Mouse (Mus musculus) stomach, embryonic 14.5 days (tissue): ENCODE results near the gene Syne3. TPM values are rescaled to one million over a fixed set of nuclear protein-coding genes. Genes with fewer than 3 reads are reported as not detected.

Source experiments
- ATAC-seq: fragments of 200-750 bp; cut with Nextera tagmentation; 2 replicates; pipeline ENCODE4 v1.8.0; 2017; ENCODE audit warnings: low read depth, moderate TSS enrichment; ENCODE audit not compliant: insufficient number of reproducible peaks, insufficient read depth, low FRiP score
- H3K27ac ChIP-seq: fragments of 300-500 bp; sonication (generic); 2 replicates; pipeline ENCODE4 v1.5.1; 2014; ENCODE audit warnings: mild to moderate bottlenecking, low read length, moderate library complexity, mixed read lengths
- H3K27me3 ChIP-seq: fragments of 300-500 bp; sonication (generic); 2 replicates; pipeline ENCODE4 v1.6.1; 2014; ENCODE audit warnings: low read length, control low read depth, mixed read lengths; ENCODE audit not compliant: control insufficient read depth, insufficient read depth
- H3K36me3 ChIP-seq: fragments of 300-500 bp; sonication (generic); 2 replicates; pipeline ENCODE4 v1.6.1; 2014; ENCODE audit warnings: mild to moderate bottlenecking, control low read depth, low read length, moderate library complexity, mixed read lengths; ENCODE audit not compliant: control insufficient read depth, insufficient read depth
- H3K4me1 ChIP-seq: fragments of 300-500 bp; sonication (generic); 2 replicates; pipeline ENCODE4 v1.6.1; 2014; ENCODE audit warnings: low read length, control low read depth, mixed read lengths; ENCODE audit not compliant: control insufficient read depth, insufficient read depth
- H3K4me2 ChIP-seq: fragments of 300-500 bp; sonication (generic); replicated peaks from 2 replicates; pipeline ENCODE4 v1.6.1; 2014; ENCODE audit warnings: low read depth, low read length, control low read depth
- H3K4me3 ChIP-seq: fragments of 300-500 bp; sonication (generic); 2 replicates; pipeline ENCODE4 v1.5.1; 2014; ENCODE audit warnings: low read depth, low read length, control low read depth
- H3K9ac ChIP-seq: fragments of 300-500 bp; sonication (generic); replicated peaks from 2 replicates; pipeline ENCODE4 v1.6.1; 2014; ENCODE audit warnings: low read depth, mild to moderate bottlenecking, control low read depth, low read length, moderate library complexity, mixed read lengths
- H3K9me3 ChIP-seq: fragments of 300-500 bp; sonication (generic); 2 replicates; pipeline ENCODE4 v1.6.1; 2016; ENCODE audit warnings: low read depth, low read length, control low read depth; ENCODE audit not compliant: control insufficient read depth
- WGBS: fragments of 180-500 bp; shearing (Covaris S2); extraction: QIAGEN DNeasy Blood & Tissue Kit; methylation state at CpG from one replicate; pipeline ENCODE4 v1.1.7; 2014; 5-methylcytosine and 5-hydroxymethylcytosine counted together
- polyA plus RNA-seq: library from polyadenylated mRNA; unstranded; fragments of >200 nt; fragmentation: Nextera tagmentation; extraction: Ambion mirVana; gene quantifications from 2 replicates; pipeline ENCODE4 v1.2.1, GENCODE M21; 2014

Gene Syne3
- polyA plus RNA-seq, 1 experiment from 2014 or later: 0.59 TPM

DNA sequence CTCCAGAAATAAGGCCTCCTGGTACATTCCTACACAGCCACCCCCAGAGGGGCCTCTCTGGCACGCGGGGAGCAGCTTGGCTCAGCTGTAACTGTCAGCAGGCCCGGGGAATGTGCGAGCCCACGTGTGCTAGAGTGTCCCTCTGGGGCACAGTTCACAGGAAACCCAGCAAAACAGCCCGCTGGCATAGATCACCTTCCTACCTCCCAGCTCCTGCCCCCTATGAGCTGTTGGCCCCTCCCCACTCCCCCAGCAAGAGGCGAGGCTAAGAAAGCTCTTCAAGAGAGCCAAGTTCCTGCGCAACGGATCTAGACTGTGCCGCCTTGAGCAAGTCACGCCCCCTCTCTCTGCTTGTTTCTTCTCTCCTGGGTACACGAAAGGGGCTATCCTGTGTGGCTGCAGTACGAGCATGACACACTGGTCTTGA lies 844 bp downstream of the Syne3 start:
- WGBS: 1% methylated on average over 13 of the region's 13 CpGs
- no peak; the same call in 1 of the 2 replicates for ATAC-seq
- peaks cover 5% of the 10 kb centered on the region; the same call in 1 of the 2 replicates for H3K27me3 ChIP-seq
- H3K4me1 ChIP-seq: peaks cover 10% of the 10 kb centered on the region
- no peaks in the 10 kb centered on the region for H3K9me3 ChIP-seq
- H3K4me2 ChIP-seq: peak overlapping the region; percentile 66
- no peak overlapping the region for H3K9ac ChIP-seq
- H3K27ac ChIP-seq: no peak overlapping the region
- no peaks in the 10 kb centered on the region for H3K36me3 ChIP-seq
- peak overlapping the region; percentile 60 for H3K4me3 ChIP-seq

DNA sequence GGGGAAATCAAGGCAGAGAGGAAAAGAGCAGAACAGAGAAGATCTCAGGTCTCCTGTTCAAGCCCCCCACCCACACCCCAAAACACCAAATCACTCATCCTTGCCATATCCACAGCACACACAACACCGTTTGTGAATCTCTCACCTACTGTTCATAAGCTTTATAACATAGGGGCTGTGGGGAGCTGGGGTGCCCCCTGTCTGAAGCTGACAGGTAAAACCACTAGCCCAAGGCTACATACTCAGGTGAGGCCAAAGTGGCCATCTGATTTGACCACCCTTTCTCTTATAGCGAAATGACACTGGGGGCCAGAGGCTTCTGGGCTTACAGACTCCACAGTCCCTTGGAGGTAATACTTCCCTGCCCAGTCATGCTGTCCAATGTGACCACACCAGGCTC lies 1.5 kb downstream of the Syne3 start:
- Histone ChIP-seq H3K4me2 (no peak overlapping the region; the same call in 1 of the 2 replicates), H3K9ac (no peak overlapping the region), H3K27ac (no peak overlapping the region), H3K9me3 (no peaks in the 10 kb centered on the region), H3K27me3 (peaks cover 5% of the 10 kb centered on the region; the same call in 1 of the 2 replicates), H3K36me3 (no peaks in the 10 kb centered on the region), H3K4me1 (peaks cover 10% of the 10 kb centered on the region), H3K4me3 (no peak overlapping the region)
- no peak for ATAC-seq
- 61% methylated on average over 2 of the region's 2 CpGs for WGBS

DNA sequence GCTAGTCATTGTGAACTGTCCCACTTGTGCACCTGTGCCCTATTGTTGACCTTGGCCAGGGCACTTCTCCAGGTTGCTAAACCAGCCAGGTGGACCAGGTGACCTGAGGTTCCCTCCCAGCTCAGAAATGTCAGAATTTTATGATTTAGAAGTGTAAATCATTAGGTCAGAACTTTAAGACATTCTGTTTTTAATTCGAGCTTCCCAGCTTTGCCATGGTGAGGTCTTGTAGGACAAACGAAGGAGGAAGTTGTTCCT lies 4.0 kb downstream of the Syne3 start:
- Histone ChIP-seq H3K9me3 (no peaks in the 10 kb centered on the region), H3K9ac (no peak overlapping the region), H3K4me1 (peaks cover 14% of the 10 kb centered on the region), H3K36me3 (no peaks in the 10 kb centered on the region), H3K4me2 (no peak overlapping the region), H3K27ac (no peak overlapping the region), H3K4me3 (no peak overlapping the region), H3K27me3 (peaks cover 5% of the 10 kb centered on the region; the same call in 1 of the 2 replicates)
- 54% methylated on average over 2 of the region's 2 CpGs for WGBS
- ATAC-seq: no peak

DNA sequence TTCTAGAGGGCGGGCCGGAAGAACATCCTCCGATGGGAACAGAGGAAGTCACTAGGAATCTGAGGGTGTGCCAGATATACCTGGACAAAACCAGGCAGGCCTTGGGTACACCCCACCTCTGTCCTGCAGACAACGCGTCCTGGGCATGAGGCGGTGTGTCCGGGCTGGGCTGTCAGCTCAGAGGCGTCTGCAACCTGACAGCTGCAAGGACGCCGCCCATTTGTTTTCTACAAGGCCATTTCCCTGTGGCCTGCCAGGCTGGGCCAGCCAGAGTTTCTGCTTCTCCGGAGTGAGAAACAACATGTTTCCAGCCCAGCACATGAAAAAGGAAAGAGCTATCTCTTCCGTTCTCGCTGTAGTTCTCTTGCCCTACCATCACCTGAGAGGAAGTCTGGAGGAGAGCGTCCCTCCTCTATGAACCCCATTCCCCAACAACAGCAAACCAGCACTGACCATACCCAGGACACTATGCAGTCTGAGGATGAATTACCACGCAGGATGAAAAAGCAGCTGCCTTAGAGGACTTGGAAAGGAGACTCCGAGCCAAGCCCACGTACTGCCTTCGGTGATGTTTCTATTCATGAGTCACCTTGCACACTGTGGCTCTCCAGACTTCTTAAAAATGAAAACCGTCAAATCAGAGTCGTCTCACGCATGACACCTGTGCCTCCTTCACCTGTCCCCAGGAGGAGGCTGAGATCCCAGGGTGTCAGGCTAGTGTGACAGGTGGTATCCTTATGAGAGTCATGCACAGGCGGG lies 4.5 kb downstream of the Syne3 start:
- Histone ChIP-seq H3K4me1 (peaks cover 14% of the 10 kb centered on the region), H3K27ac (no peak overlapping the region), H3K36me3 (no peaks in the 10 kb centered on the region), H3K4me3 (no peak overlapping the region), H3K27me3 (peaks cover 5% of the 10 kb centered on the region; the same call in 1 of the 2 replicates), H3K4me2 (no peak overlapping the region), H3K9me3 (no peaks in the 10 kb centered on the region), H3K9ac (no peak overlapping the region)
- ATAC-seq: no peak
- 66% methylated on average over 22 of the region's 22 CpGs for WGBS

DNA sequence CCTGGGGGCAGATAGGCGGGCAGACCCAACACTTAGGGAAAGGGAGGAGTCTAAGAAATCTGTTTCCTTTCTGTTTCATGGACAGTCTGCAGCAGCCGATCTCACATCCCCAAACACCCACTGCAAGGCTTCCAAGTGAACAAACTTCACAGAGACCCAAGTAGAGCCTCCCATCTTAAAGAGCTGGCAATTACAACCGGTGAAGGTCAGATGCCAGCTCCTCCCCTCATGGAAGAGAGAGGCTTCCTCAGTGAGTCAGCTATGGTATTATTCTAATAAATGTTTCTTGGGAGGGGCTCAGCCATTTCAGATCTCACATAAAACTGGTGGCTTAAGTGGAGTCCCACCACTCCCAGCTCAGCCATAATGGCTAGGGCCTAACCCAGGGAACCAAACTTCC lies 5.9 kb downstream of the Syne3 start:
- H3K4me2 ChIP-seq: no peak overlapping the region
- H3K9ac ChIP-seq: no peak overlapping the region
- no peak overlapping the region for H3K27ac ChIP-seq

DNA sequence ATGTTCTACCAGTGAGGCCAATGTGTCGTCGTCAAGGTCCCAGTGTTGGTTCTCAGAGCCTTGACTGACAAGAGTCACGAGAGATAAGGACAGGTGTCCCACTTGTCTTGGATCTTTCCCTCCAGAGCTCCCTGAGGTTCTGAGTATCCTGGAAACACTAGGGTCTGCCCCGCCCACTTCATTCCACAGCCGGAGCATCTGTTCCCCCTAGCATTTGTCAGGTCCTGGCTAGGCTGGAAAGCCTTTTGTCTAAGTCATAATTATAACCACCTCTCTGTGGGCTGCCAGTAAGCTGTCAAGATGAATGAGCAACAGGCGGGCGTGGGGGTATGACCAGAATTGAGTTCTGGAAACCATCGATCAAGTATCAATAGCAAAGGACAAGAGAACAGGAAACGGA lies 6.5 kb downstream of the Syne3 start:
- ATAC-seq: no peak
- no peak overlapping the region for H3K27ac ChIP-seq
- WGBS: 49% methylated on average over 9 of the region's 9 CpGs

More for the DNA sequence above, 5.9 kb downstream of the Syne3 start:
- no peaks in the 10 kb centered on the region for H3K9me3 ChIP-seq
- H3K4me3 ChIP-seq: no peak overlapping the region
- H3K4me1 ChIP-seq: peaks cover 7% of the 10 kb centered on the region; the same call in 1 of the 2 replicates
- 61% methylated on average over 3 of the region's 3 CpGs for WGBS
- H3K36me3 ChIP-seq: no peaks in the 10 kb centered on the region
- H3K27me3 ChIP-seq: peaks cover 5% of the 10 kb centered on the region; the same call in 1 of the 2 replicates
- no peak for ATAC-seq

DNA sequence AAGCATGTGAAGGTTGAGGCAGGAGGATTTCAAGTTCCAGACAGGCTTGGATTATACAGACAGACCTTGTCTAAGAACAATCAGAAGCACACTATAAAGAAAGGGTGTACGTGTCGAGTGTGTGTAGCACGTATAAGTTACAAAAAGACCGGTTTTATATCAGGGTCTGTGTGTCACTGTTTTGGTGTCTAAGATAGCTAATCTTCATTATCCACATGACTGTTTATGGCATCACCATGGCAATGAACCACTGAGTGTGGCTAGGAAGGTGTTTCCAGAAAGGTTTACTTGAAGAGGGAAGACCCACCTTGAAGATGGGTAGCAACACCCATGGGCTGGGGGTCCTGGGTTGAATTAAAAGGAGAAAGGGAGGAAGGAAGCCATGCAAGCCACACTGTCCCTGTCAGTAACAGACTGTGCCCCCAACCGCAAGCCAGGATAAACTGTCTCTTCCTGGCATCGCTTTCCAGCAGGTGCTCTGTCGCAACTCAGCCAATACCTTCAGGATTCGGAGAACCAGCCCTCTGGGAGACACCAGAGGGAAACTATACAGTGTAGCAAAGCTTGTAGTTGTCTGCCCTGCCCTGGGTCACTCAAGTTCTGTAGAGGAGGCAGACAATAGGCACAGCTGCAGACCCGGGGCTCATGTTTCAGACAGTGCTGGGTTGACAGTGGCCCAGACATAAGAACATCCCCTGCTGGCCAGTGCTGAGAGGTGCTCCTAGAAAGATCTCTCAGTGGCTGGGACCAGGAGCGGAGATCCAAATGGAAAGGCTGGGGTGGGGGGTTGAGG lies 7.1 kb downstream of the Syne3 start:
- H3K36me3 ChIP-seq: no peaks in the 10 kb centered on the region
- WGBS: 76% methylated on average over 10 of the region's 10 CpGs
- no peak overlapping the region for H3K9ac ChIP-seq
- no peak overlapping the region for H3K27ac ChIP-seq
- no peak overlapping the region for H3K4me2 ChIP-seq
- H3K27me3 ChIP-seq: no peaks in the 10 kb centered on the region
- no peak for ATAC-seq
- H3K4me1 ChIP-seq: 0 out of 2 replicates have a peak, but pooled peaks cover 4% of the 10 kb centered on the region
- H3K9me3 ChIP-seq: no peaks in the 10 kb centered on the region
- H3K4me3 ChIP-seq: no peak overlapping the region

More for the DNA sequence above, 6.5 kb downstream of the Syne3 start:
- Histone ChIP-seq H3K9ac (no peak overlapping the region), H3K4me3 (no peak overlapping the region), H3K9me3 (no peaks in the 10 kb centered on the region), H3K4me1 (0 out of 2 replicates have a peak, but pooled peaks cover 4% of the 10 kb centered on the region), H3K36me3 (no peaks in the 10 kb centered on the region), H3K27me3 (peaks cover under 1% of the 10 kb centered on the region; the same call in 1 of the 2 replicates), H3K4me2 (no peak overlapping the region)

DNA sequence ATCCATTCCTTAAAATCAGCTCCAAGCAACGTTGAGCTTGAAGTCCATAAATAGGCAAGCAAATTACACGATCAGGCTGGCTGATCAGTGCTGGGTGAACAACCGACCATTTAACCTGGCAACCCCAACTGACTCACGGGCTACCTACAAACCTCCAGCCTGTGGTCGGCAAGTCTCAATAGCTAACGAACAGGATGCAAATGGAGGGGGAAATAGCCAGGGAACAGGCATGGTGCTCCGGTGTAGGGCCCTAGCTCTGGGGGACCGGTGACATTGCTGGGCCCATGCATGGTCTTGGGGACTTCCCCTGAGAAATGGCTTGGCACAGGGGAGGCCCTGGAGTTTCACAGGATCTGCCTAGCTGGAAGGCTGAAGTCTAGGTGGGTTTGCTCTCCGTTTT lies 8.3 kb downstream of the Syne3 start:
- H3K4me3 ChIP-seq: no peak overlapping the region
- no peaks in the 10 kb centered on the region for H3K36me3 ChIP-seq
- H3K4me1 ChIP-seq: 0 out of 2 replicates have a peak, but pooled peaks cover 4% of the 10 kb centered on the region
- no peak overlapping the region for H3K4me2 ChIP-seq
- no peak overlapping the region for H3K27ac ChIP-seq
- H3K9me3 ChIP-seq: no peaks in the 10 kb centered on the region
- H3K27me3 ChIP-seq: no peaks in the 10 kb centered on the region
- H3K9ac ChIP-seq: no peak overlapping the region
- WGBS: 87% methylated on average over 9 of the region's 9 CpGs
- no peak for ATAC-seq
